Mouse (Mus musculus) spleen, adult 2 months (tissue): Measurements from ENCODE around the gene Dennd5b. TPM values are rescaled to one million over a fixed set of nuclear protein-coding genes. Genes with fewer than 3 reads are reported as not detected.
A peak's percentile ranks its signal among the peaks of the same experiment; 100 is the strongest.

Experiments
- DNase-seq, 2 experiments: peaks; one replicate each; pipeline versions ENCODE4 v3.0.0 to v3.0.0-alpha.2; 2012 to 2021; ENCODE audit warnings: low spot score in 2 of 2, low read depth in 1 of 2
- H3K27ac ChIP-seq: fragments of 200-500 bp; 2 replicates; pipeline ENCODE4 v1.5.1; 2012; ENCODE audit warnings: low read length, inconsistent platforms; ENCODE audit not compliant: insufficient read depth
- H3K27me3 ChIP-seq: fragments of 200-500 bp; 2 replicates; pipeline ENCODE4 v1.6.1; 2012; ENCODE audit warnings: mild to moderate bottlenecking, moderate library complexity, low read length, inconsistent platforms; ENCODE audit not compliant: control insufficient read depth, insufficient read depth
- H3K36me3 ChIP-seq: fragments of 200-500 bp; 2 replicates; pipeline ENCODE4 v1.6.1; 2012; ENCODE audit warnings: mild to moderate bottlenecking, low read length, inconsistent platforms; ENCODE audit not compliant: control insufficient read depth, insufficient read depth
- H3K4me1 ChIP-seq: fragments of 200-500 bp; 2 replicates; pipeline ENCODE4 v1.6.1; 2011; ENCODE audit warnings: inconsistent platforms; ENCODE audit not compliant: control insufficient read depth, insufficient read depth, insufficient read length
- H3K4me3 ChIP-seq: fragments of 200-500 bp; 2 replicates; pipeline ENCODE4 v1.5.1; 2011; ENCODE audit warnings: mild to moderate bottlenecking, inconsistent platforms; ENCODE audit not compliant: insufficient read depth, insufficient read length; ENCODE audit errors: extremely low read depth
- CTCF ChIP-seq: fragments of 200-500 bp; IDR thresholded peaks from 2 replicates; pipeline ENCODE4 v1.5.1; 2011; ENCODE audit warnings: mild to moderate bottlenecking, inconsistent platforms; ENCODE audit not compliant: insufficient read depth, insufficient read length, insufficient replicate concordance; ENCODE audit errors: extremely low read depth
- POLR2A ChIP-seq: fragments of 200-500 bp; IDR thresholded peaks from 2 replicates; pipeline ENCODE4 v1.6.1; 2011; ENCODE audit warnings: low read depth, low read length, inconsistent platforms
- WGBS: fragments of 180-500 bp; shearing (Covaris S2); methylation state at CpG from one replicate; pipeline ENCODE4 v1.1.7; 2018; 5-methylcytosine and 5-hydroxymethylcytosine counted together
- polyA plus RNA-seq: library from polyadenylated mRNA; depleted of rRNA; stranded (reverse); fragments of >200 nt; gene quantifications from 2 replicates; pipeline ENCODE4 v1.2.3, GENCODE M21; 2012; rRNA removed

Dennd5b gene
- 5.1 and 11.8 TPM in 2 replicates for polyA plus RNA-seq

DNA sequence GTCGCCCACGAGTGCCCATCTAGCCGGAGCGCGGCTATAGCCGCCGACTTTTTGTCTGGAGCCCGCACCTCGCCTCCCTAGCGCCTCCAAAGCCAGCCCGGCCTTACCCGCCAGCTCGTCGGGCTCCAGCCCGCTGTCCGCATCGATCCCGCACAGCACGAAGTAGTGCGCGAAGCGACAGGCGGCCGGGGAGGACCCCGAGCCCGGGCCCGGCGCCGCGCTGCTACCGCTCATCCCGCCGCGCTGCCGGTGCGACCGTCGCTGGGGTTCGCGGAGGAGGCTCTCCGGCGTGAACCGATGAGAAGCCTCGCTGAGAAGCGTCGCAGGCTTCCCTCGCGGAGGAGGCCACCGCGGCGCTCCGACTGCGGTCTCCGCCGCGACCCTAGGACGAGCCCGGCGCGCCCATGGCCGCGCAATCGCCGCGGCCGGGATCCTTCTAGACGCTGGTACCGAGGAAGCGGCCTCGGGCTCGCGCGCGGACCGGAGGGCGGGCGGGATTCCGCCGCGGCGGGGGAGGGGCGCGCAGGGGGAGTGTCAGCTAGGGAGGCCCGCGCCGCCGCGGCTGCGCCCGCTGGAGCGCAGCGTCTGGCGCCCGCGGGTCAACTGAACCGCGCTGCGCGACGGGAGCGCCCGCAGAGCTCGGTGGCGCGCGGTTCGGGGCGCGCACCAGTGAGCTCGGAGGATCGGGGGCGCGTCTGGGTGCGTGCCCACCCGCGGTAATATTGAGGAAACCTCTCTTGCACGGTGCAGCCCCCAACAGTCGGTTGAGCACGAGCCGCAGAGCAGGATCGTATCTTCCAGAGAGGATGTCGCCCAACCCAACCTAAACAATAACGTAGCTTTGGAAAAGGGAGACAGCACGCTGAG, at the start of gene Dennd5b:
TSS of gene Dennd5b (minus strand) at position 605 of the 867 bp plus-strand sequence.
- peak; percentile 23 to 73 for DNase-seq
- Histone ChIP-seq H3K27ac (peak within 1 kb of the TSS; percentile 74), H3K4me1 (peaks cover 2% of the 10 kb centered on the region), H3K27me3 (no peaks in the 10 kb centered on the region), H3K4me3 (peak within 1 kb of the TSS; percentile 82), H3K36me3 (no peaks in the 10 kb centered on the region)
- TF ChIP-seq POLR2A: no peak
- under 1% methylated on average over 123 of the region's 124 CpGs for WGBS

DNA sequence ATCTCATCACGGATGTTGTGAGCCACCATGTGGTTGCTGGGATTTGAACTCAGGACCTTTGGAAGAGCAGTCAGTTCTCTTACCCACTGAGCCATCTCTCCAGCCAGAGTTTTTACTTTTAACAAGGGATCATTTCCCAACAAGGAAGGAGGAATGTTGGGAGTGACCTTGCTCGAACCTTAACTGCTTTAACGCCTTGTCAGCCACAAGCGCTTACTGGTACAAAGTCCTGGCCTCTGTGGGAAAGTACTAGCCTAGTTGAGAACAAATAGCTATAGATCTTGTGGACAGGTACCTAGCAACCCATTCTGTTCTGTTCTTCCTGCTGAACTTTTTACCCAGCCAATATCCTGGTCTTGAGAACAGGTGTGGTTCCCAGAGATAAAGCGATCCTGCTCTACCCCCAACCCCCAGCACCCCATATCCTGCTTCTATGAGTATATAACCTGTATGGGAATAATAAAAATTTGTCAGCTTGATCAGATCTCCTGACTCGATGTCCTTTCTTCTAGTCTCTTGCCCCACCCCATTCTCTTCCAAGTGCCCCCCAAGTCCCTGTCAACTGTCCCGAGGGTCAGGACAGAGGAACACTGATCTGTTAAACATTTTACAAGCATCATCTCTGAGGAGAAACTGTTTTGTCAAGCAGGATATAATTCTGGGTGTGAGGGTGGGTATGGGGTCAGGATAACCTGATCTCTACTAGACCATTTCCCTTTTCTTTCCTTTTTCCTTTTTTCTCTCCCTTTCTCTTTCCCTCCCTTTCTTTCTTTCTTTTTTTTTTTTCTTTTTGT, 47.2 kb upstream of the Dennd5b start:
- no peak overlapping the region for H3K4me3 ChIP-seq
- DNase-seq: no peak
- peaks cover 6% of the 10 kb centered on the region; the same call in 1 of the 2 replicates for H3K36me3 ChIP-seq
- H3K4me1 ChIP-seq: no peaks in the 10 kb centered on the region
- no peak overlapping the region for H3K27ac ChIP-seq
- no peaks in the 10 kb centered on the region for H3K27me3 ChIP-seq
- TF ChIP-seq POLR2A (no peak), CTCF (no peak)
- WGBS: 85% methylated on average over 7 of the region's 7 CpGs

DNA sequence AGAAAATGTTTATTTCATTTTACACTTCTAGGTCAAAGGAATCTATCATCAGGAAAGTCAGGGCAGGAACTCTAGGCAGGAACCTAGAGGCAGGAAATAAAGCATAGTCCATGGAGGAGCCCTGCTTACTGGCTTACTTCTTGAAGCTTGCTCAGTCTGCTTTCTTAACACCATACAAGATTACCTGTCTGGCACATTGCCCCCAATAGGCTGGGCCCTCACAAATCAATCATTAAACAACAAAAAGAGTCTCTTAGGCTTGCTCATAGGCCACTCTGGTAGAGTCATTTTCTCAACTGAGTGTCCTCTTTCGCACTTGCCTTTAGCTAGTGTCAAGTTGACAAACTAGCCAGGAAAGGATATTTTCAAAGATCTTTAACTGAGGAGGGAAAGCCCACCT, 43.7 kb upstream of the Dennd5b start:
- DNase-seq: no peak
- no peak overlapping the region for H3K27ac ChIP-seq
- WGBS: 92% methylated on average over 1 of the region's 1 CpGs
- peaks cover 3% of the 10 kb centered on the region; the same call in 1 of the 2 replicates for H3K36me3 ChIP-seq
- H3K4me3 ChIP-seq: no peak overlapping the region
- no peaks in the 10 kb centered on the region for H3K4me1 ChIP-seq
- H3K27me3 ChIP-seq: no peaks in the 10 kb centered on the region
- TF ChIP-seq POLR2A (no peak), CTCF (no peak)

DNA sequence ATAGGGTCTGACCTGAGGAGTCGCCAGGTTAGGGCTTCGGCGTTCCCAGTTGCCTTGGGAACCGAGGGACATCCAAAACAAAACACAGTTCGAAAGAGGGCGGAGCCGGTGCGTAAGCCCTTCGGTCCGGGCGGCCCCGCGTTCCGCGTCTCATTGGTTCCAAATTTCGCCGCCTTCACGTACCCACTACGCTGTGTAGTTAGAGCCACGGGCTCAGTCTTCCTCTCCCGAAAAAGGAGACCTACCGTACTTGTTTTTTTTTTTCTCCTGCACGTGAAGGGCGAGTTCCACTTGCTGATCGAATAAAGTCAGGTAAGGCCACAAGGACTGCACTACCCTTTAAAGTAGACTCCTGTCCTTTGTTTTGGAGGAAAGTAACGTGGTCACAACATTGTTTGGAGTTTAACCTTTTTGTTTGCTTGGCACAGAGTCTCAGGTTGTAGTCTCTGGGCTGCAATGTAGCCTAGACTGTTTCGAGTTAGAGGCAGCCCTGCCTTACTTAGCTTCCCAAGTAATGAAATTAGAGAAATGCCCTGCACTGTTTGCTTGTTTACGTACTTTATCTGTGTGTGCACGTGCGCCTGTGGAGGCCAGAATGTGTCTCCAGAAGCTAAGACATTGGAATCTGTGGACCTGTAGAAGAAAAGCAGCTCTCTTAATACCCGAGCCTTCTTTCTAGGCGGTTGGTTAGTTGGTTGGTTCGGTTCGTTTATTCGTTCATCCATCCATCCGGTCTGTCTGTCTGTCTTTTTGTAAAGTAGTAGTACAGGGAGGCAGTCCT, 40.1 kb upstream of the Dennd5b start:
- Histone ChIP-seq H3K4me3 (peak overlapping the region; percentile 69), H3K27ac (peak overlapping the region; percentile 70), H3K36me3 (peaks cover 2% of the 10 kb centered on the region; the same call in 1 of the 2 replicates), H3K27me3 (no peaks in the 10 kb centered on the region), H3K4me1 (peaks cover 3% of the 10 kb centered on the region; the same call in 1 of the 2 replicates)
- TF ChIP-seq CTCF (no peak), POLR2A (no peak; the same call in 1 of the 2 replicates)
- 2% methylated on average over 36 of the region's 36 CpGs for WGBS
- peak; percentile 76 to 85 for DNase-seq

DNA sequence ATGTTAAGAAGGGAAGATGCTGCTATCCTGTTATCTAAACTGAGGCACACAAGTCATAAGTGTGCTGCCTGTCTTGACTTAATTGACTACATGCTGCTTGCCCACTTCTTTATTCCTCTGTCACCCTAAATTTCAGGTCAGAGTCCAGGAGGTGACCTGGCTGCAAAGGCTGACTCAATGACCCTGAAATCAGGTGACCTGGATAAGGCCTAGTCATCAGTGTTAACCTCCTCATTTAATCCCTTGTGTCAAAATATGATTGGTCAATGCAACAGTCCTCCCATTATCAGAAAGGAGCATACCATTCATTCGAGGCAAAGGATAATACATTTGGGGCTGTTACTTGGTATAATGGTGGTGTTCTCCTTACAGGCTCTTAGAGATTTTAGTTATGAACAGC, 38.0 kb upstream of the Dennd5b start, which contains the start of gene Etfbkmt:
TSS of gene Etfbkmt (plus strand) at position 379 of the 400 bp plus-strand sequence.
- Histone ChIP-seq H3K36me3 (peaks cover under 1% of the 10 kb centered on the region; the same call in 1 of the 2 replicates), H3K27ac (no peak within 1 kb of the TSS; the same call in 1 of the 2 replicates), H3K4me3 (no peak within 1 kb of the TSS), H3K27me3 (no peaks in the 10 kb centered on the region), H3K4me1 (peaks cover 3% of the 10 kb centered on the region; the same call in 1 of the 2 replicates)
- no peak for DNase-seq
- no peak for TF ChIP-seq POLR2A
- TF ChIP-seq CTCF: no peak
- WGBS: 90% methylated on average over 1 of the region's 1 CpGs

DNA sequence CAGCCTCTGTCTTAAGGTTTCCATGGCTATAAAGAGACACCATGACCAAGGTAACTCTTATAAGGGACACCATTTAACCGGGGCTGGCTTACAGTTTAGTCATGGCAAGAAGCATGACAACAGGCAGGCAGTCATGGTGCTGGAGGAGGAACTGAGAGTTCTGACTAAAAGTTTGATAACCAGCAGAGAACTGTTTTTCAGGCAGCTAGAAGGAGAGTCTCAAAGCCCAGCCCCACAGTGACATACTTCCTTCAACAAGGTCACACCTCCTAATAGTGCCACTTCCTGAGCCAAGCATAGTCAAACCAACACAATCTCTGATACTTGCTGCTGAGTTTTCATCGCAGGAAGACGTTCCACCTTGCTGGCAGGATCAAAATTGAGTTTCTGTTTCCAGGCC, 37.5 kb upstream of the Dennd5b start:
- TF ChIP-seq POLR2A (no peak), CTCF (no peak)
- DNase-seq: peak in 1 of 2 experiments; percentile 54
- Histone ChIP-seq H3K27ac (no peak overlapping the region; the same call in 1 of the 2 replicates), H3K27me3 (no peaks in the 10 kb centered on the region), H3K4me3 (no peak overlapping the region), H3K4me1 (peaks cover 3% of the 10 kb centered on the region; the same call in 1 of the 2 replicates), H3K36me3 (no peaks in the 10 kb centered on the region; the same call in 1 of the 2 replicates)
- WGBS: 79% methylated on average over 3 of the region's 3 CpGs
